Mouse (Mus musculus): Measurements from ENCODE around the gene Vwa1. TPM values are rescaled to one million over a fixed set of nuclear protein-coding genes. Genes with fewer than 3 reads are reported as not detected.
A peak's percentile ranks its signal among the peaks of the same experiment; 100 is the strongest.

The Vwa1 gene
- total and polyA plus RNA-seq, 2 experiments = 0.32 to 0.46 TPM

DNA sequence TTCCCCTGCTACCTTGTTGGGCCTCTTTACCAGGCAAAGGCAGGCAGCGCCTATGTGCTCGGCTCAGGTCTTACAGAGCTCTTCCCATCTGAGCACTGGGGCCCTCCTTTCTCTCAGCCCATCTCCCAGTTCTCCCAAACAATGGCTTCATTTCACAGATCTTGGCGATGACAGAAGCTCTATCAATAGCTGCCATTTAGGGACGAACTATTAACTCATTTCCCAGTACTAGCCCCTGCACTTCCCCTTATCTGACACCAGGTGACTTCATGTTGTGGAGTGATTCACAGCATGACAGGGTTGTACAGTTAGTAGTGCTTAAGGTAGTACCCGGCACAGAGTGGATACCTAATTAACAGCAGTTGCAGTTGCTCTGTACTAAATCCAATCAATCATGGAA, 11.3 kb upstream of the Vwa1 start, which contains the start of gene Tmem88b:
Gene Tmem88b (minus strand): TSS at position 56 of the 400 bp plus-strand sequence.
- Histone ChIP-seq H3K27me3 (ENCODE audit: control insufficient read depth, insufficient read depth, low read length) (no peaks in the 10 kb centered on the region), H3K79me2 (ENCODE audit: control insufficient read depth, insufficient read depth, low read length) (no peaks in the 10 kb centered on the region), H3K4me1 (ENCODE audit: control insufficient read depth, insufficient read depth, low read length) (no peaks in the 10 kb centered on the region; the same call in 1 of the 2 replicates), H3K27ac (replicated peaks; ENCODE audit: insufficient read depth, low read depth, low read length) (peak within 1 kb of the TSS; percentile 97), H3K4me3 (ENCODE audit: insufficient read depth, low read depth, low read length) (peak within 1 kb of the TSS; percentile 74; the same call in 1 of the 2 replicates), H3K36me3 (ENCODE audit: control insufficient read depth, insufficient read depth, low read length) (no peaks in the 10 kb centered on the region), H3K9ac (ENCODE audit: low read depth, low read length) (peak within 1 kb of the TSS; percentile 98; the same call in 1 of the 2 replicates)
- WGBS = 83% methylated on average over 5 of the region's 5 CpGs
- TF ChIP-seq CTCF (IDR thresholded peaks at IDR 0.05; ENCODE audit: low read depth, low read length) (0 out of 2 replicates have a peak, but pooled peaks have one; percentile 9), POLR2A (IDR thresholded peaks at IDR 0.05; ENCODE audit: extremely low read depth, insufficient read depth, low read length) (no peak)
- DNase-seq (ENCODE audit: extremely low read depth, low read depth, low spot score) = no peak

DNA sequence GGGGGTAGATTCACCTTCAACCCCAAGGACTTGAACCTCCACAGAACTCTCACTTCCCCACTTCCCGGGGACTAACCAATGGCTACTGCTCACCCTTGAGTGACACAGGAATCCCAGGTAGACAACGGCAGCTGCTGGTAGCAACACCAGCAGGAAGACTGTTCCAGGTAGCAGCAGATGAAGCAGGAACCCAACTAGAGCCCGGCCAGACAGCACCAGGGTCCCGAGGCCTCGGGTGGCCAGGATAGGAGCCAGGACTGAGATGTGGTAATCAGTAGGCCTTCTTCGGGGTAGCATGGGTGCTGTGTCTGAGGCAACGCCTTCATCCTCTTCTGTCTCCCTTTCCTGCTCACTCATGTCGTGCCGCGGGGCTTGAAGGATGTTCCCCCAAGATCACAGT, 10.7 kb upstream of the Vwa1 start:
- WGBS = 95% methylated on average over 10 of the region's 10 CpGs
- Histone ChIP-seq H3K27ac (replicated peaks; ENCODE audit: insufficient read depth, low read depth, low read length) (no peak overlapping the region), H3K9ac (ENCODE audit: low read depth, low read length) (no peak overlapping the region), H3K27me3 (ENCODE audit: control insufficient read depth, insufficient read depth, low read length) (no peaks in the 10 kb centered on the region), H3K4me1 (ENCODE audit: control insufficient read depth, insufficient read depth, low read length) (no peaks in the 10 kb centered on the region; the same call in 1 of the 2 replicates), H3K36me3 (ENCODE audit: control insufficient read depth, insufficient read depth, low read length) (no peaks in the 10 kb centered on the region), H3K4me3 (ENCODE audit: insufficient read depth, low read depth, low read length) (no peak overlapping the region), H3K79me2 (ENCODE audit: control insufficient read depth, insufficient read depth, low read length) (no peaks in the 10 kb centered on the region)
- no peak for DNase-seq (ENCODE audit: extremely low read depth, low read depth, low spot score)
- TF ChIP-seq POLR2A (IDR thresholded peaks at IDR 0.05; ENCODE audit: extremely low read depth, insufficient read depth, low read length) = no peak
- no peak for TF ChIP-seq CTCF (IDR thresholded peaks at IDR 0.05; ENCODE audit: low read depth, low read length)

DNA sequence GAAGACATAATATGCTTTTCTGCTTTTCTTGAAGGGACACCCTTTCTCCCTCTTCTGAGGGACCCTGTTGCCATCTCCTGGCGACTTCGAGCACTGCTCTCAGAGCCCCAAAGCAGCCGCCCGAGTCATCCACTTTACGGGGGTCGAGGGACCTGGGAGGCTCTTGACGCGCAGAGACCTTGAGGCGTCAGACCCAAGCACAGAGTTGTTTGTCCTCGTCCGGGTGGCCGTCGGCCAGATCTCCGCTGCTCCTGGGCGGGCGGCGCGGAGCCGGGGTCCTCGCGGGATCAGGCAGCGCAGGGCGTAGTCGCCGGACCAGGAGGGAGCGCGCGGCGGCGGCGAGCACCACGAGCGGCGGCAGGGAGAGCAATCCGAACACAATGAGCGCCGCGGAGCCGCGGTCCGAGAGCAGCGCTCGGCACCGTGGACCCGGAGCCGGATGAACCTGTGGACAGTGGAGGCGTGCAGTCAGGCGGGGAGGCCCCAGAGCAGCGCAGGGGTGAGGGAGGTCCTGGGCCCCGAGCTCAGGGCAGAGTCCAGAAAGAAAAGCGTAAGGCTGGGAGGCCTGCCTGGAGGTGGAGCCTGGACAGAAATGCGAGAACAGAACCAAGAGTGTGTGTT, 9.7 kb upstream of the Vwa1 start:
- TF ChIP-seq CTCF (IDR thresholded peaks at IDR 0.05; ENCODE audit: low read depth, low read length) = peak; percentile 66
- peak; percentile 93 for TF ChIP-seq POLR2A (IDR thresholded peaks at IDR 0.05; ENCODE audit: extremely low read depth, insufficient read depth, low read length)
- Histone ChIP-seq H3K4me1 (ENCODE audit: control insufficient read depth, insufficient read depth, low read length) (no peaks in the 10 kb centered on the region; the same call in 1 of the 2 replicates), H3K9ac (ENCODE audit: low read depth, low read length) (peak overlapping the region; percentile 98), H3K27me3 (ENCODE audit: control insufficient read depth, insufficient read depth, low read length) (no peaks in the 10 kb centered on the region), H3K4me3 (ENCODE audit: insufficient read depth, low read depth, low read length) (peak overlapping the region; percentile 74), H3K36me3 (ENCODE audit: control insufficient read depth, insufficient read depth, low read length) (no peaks in the 10 kb centered on the region), H3K79me2 (ENCODE audit: control insufficient read depth, insufficient read depth, low read length) (no peaks in the 10 kb centered on the region), H3K27ac (replicated peaks; ENCODE audit: insufficient read depth, low read depth, low read length) (peak overlapping the region; percentile 97)
- peak; percentile 82 for DNase-seq (ENCODE audit: extremely low read depth, low read depth, low spot score)
- WGBS = under 1% methylated on average over 51 of the region's 52 CpGs

DNA sequence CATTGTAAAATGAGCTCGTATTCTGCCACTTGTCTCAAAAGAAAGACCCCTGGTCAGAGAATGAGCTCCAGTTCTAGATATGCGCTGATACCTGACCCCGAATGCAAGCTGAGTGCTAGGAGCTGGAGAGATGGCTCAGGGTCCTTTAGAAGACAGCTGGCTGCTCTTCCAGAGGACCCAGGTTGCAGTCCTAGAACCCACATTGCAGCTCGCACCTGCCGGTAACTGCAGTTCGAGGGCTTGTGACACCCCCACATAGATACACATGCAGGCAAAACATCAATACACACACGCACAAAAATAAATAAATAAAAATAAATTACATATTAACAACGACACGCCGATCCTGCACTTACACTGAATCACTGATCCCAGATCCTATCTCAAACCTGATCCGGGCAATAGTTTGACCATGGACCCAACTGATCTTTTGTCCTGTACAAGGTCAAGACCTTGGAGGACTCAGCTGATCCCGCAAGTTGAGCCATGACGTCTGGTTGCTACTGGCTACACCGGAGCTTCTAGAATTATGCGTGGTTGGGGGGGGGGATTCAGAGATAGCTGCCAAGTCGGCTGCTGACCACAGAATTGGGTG, 9.1 kb upstream of the Vwa1 start:
- Histone ChIP-seq H3K4me1 (ENCODE audit: control insufficient read depth, insufficient read depth, low read length) (no peaks in the 10 kb centered on the region; the same call in 1 of the 2 replicates), H3K79me2 (ENCODE audit: control insufficient read depth, insufficient read depth, low read length) (no peaks in the 10 kb centered on the region), H3K9ac (ENCODE audit: low read depth, low read length) (peak overlapping the region; percentile 98), H3K36me3 (ENCODE audit: control insufficient read depth, insufficient read depth, low read length) (no peaks in the 10 kb centered on the region), H3K27me3 (ENCODE audit: control insufficient read depth, insufficient read depth, low read length) (no peaks in the 10 kb centered on the region), H3K4me3 (ENCODE audit: insufficient read depth, low read depth, low read length) (peak overlapping the region; percentile 74), H3K27ac (replicated peaks; ENCODE audit: insufficient read depth, low read depth, low read length) (peak overlapping the region; percentile 97)
- no peak for TF ChIP-seq CTCF (IDR thresholded peaks at IDR 0.05; ENCODE audit: low read depth, low read length)
- no peak for TF ChIP-seq POLR2A (IDR thresholded peaks at IDR 0.05; ENCODE audit: extremely low read depth, insufficient read depth, low read length)
- DNase-seq (ENCODE audit: extremely low read depth, low read depth, low spot score) = peak; percentile 90
- WGBS = 14% methylated on average over 16 of the region's 16 CpGs

DNA sequence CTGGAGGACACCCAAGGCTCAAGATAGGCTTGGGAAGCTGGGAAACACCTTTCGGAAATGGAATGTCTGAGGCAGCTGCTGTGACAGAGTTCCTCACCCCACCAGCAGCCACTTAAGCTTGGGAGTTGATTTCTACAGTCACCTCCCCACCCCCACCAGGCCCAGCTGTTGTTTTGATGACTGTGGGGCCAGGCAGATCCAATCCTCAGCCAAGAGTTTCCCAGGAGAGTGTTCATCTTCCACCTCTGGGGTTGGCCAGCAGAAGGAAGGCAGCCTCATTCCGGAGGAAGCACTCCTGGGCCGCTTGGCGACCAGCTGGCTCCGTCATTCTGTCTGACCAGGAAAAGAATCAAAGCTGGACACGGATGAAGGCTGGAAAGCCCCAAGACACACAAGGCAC, 6.4 kb upstream of the Vwa1 start:
- Histone ChIP-seq H3K9ac (ENCODE audit: low read depth, low read length) (no peak overlapping the region), H3K36me3 (ENCODE audit: control insufficient read depth, insufficient read depth, low read length) (no peaks in the 10 kb centered on the region), H3K4me3 (ENCODE audit: insufficient read depth, low read depth, low read length) (no peak overlapping the region), H3K27me3 (ENCODE audit: control insufficient read depth, insufficient read depth, low read length) (no peaks in the 10 kb centered on the region), H3K79me2 (ENCODE audit: control insufficient read depth, insufficient read depth, low read length) (no peaks in the 10 kb centered on the region), H3K4me1 (ENCODE audit: control insufficient read depth, insufficient read depth, low read length) (peaks cover 10% of the 10 kb centered on the region), H3K27ac (replicated peaks; ENCODE audit: insufficient read depth, low read depth, low read length) (no peak overlapping the region)
- 76% methylated on average over 6 of the region's 6 CpGs for WGBS
- no peak for DNase-seq (ENCODE audit: extremely low read depth, low read depth, low spot score)
- TF ChIP-seq POLR2A (IDR thresholded peaks at IDR 0.05; ENCODE audit: extremely low read depth, insufficient read depth, low read length) (no peak), CTCF (IDR thresholded peaks at IDR 0.05; ENCODE audit: low read depth, low read length) (no peak)

DNA sequence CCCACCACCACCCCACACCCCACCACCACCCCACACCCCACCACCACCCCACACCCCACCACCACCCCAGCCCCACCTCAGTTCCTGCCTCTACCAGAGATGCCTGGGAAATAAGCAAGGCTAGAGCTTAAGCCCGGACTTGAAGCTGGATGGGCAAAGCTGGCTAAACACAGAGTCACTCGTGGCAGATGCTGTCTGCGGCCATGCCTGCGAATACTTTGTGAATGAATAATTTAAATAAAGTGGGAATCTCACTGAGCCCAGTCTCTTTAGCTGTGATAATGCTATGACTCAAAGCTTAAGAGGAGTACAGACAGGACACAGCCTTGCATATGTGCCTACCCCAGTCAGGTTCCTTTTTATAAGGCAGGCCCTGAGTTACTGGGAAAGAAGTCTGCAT, 5.0 kb upstream of the Vwa1 start:
- no peak for TF ChIP-seq POLR2A (IDR thresholded peaks at IDR 0.05; ENCODE audit: extremely low read depth, insufficient read depth, low read length)
- no peak for TF ChIP-seq CTCF (IDR thresholded peaks at IDR 0.05; ENCODE audit: low read depth, low read length)
- H3K79me2 ChIP-seq (ENCODE audit: control insufficient read depth, insufficient read depth, low read length) = no peaks in the 10 kb centered on the region
- no peak for DNase-seq (ENCODE audit: extremely low read depth, low read depth, low spot score)
- WGBS = 84% methylated on average over 4 of the region's 4 CpGs
- no peaks in the 10 kb centered on the region for H3K36me3 ChIP-seq (ENCODE audit: control insufficient read depth, insufficient read depth, low read length)
- no peaks in the 10 kb centered on the region for H3K27me3 ChIP-seq (ENCODE audit: control insufficient read depth, insufficient read depth, low read length)
- H3K9ac ChIP-seq (ENCODE audit: low read depth, low read length) = no peak overlapping the region
- peaks cover 10% of the 10 kb centered on the region for H3K4me1 ChIP-seq (ENCODE audit: control insufficient read depth, insufficient read depth, low read length)
- H3K27ac ChIP-seq (replicated peaks; ENCODE audit: insufficient read depth, low read depth, low read length) = no peak overlapping the region
- no peak overlapping the region for H3K4me3 ChIP-seq (ENCODE audit: insufficient read depth, low read depth, low read length)

Data from liver, adult 2 months (tissue).